Mouse (Mus musculus) cerebellum, postnatal 25 days (tissue): ENCODE data around the gene D1Pas1.

Experiments used
- DNase-seq, 2 experiments: peaks; one replicate each; pipeline ENCODE4 v3.0.0; 2021; ENCODE audit warnings: mixed read lengths in 2 of 2

D1Pas1 gene

DNA sequence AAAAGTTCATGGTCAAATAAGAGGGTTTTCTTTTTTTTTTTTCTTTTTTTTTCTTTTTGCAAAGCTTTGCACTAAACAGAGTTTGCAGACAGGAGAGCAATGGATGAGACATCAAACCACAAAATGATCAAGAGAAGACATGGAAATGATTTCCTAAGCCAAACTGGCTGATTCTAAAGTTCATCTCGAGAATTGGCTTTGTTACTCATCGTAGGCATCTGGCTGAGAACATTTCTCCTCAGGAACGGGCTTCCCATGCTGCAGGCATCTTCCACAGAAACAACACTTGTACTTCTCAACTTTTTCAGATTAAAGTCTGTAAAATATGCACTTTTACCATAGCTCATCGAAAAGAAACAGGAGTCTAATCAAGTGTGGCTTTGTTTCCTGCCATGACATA is 21.6 kb downstream of the D1Pas1 start:
- no peak for DNase-seq

DNA sequence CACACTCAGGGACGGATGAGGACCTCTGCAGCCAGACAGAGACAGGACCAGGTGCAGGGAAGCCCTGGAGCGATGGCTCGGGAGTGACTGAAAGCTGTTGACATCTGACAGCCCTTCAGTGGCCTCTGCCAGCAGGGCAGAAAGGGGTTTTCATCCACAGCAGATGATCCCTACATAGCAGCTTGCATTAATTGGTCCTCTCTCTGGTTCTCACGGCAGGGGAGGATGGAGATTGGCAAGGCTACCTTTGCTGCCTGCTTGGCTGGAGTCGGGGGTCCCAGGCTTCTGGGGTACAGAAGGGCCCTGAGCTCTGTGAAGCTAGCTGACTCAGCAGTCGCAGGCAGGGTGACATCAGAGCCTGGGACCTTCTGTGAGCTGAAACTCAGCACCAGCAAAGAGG is 24.3 kb downstream of the D1Pas1 start:
- no peak for DNase-seq

DNA sequence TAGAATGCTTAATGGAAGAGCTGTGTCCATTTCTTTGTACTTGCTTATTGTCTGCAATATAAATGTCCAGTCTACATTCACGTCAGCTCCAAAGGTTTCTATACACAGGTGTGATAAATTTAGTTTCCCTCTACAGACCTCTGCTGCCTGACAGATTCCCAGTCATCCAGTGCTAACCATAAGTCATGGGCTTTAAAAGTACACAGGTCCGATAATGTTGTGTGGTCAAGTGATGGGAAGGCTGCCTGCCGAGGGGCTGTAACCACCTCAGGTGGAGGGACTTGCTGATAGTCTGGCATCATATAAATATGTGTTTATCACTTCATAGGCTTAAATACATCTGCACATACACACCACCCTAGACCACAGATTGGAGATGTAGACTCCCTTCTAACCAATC is 24.9 kb downstream of the D1Pas1 start:
- DNase-seq = no peak

DNA sequence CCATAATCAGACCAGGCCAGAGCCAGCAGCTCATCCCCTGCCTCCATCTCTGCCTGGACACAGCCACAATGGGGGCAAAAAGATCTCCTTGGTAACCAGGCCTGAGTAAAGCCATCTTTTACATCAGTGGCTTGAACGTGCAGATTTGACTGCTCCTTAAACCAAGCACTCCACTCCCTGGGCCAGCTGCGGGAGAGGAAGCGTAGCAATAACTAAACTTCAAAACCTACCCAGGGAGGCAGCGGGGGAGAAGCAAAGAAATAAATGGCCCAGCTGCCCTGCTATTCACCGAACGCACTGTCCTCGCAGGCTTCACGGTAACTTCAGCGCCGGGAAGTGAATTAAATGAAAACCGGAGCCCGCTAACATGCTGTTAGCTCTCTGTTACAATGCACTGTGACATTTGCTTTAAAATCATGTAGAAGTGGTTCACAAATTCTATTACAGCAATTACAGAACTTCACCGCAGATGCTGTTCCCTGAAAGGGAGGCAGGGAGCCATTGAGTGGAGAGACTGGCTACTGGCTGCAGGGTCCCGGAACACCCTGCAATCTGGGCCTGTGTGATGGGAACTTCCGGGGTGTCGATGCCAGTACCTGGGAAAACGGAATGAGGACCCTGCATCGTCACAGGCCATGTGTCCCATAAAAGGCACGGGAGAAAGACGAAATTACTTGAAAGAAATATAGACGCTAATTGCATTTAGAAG is 30.5 kb downstream of the D1Pas1 start:
- no peak for DNase-seq

DNA sequence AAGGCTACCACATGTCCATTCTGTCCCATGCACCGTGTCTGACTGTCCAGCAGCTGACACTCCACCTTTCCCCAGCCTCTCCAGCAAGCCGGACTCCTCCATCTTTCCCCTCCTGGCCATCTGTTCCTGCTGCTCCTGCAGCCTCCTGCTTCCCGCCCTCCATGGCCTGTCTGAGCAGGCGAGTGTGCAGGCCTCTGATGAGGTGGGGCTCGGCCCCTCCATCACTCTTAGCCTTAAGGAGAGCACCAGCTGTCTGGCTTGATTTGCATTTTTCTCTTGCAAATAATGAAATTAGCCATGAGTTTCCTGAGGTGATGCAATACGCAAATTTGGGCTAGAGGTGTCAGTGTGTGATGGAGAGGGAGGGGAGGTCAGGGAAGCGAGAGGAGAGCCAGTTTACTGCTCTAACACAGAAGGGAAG is 36.2 kb downstream of the D1Pas1 start:
- DNase-seq = peak; percentile 46 to 56

DNA sequence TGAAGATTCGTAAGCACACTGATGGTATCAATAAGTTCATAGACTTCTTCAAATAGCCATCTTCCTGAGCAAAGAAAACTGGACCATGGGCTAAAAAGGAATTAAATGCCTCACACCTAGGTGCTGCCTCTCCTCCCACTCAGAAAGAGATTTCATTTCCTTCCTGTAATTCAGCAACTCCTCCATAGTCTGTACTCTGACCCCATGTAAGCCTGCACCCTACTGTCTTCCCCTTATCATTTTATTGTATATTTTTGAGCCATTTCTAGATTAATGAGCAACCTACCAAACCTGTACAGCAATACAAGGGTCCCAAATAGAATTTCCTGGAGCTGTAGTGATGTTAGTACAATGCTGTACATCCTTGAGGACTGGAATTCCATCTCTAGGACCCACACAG is 37.1 kb downstream of the D1Pas1 start:
- no peak for DNase-seq

DNA sequence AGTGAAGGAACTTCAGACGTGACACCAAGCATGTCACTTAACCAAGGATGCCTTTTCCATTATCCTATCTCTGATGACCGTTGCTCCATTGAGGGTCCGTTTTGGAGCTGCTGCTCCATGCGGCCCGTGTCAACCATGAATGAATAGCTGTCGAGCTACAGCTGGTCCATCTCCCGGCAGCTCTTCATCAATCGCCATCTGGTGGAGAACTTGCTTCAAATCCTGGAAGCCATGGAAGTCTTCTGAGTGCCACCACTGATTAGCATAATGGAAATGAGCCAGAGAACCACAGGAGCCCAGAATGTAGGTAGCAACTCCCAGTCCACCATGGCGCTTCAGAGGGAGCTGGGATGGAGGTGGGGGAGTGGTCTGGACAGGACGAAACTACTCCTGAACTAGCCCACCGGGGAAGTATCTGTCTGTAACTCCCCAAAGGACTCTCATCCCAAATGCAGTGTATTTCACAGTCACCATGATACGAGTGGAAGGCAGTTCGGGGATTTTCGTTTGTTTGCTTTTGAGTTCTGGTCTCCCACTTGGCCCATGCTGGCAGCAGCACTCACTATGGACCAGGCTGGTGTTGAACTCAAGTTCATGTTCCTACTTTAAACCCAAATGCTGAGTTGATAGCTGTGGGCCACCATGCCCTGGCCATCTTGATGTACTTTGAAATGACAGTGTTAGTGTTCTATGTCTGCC is 39.2 kb downstream of the D1Pas1 start:
- no peak for DNase-seq

GRCm38 (mm10) chr1:187008236-187008635 is 41.0 kb downstream of the D1Pas1 start:
- no peak for DNase-seq

DNA sequence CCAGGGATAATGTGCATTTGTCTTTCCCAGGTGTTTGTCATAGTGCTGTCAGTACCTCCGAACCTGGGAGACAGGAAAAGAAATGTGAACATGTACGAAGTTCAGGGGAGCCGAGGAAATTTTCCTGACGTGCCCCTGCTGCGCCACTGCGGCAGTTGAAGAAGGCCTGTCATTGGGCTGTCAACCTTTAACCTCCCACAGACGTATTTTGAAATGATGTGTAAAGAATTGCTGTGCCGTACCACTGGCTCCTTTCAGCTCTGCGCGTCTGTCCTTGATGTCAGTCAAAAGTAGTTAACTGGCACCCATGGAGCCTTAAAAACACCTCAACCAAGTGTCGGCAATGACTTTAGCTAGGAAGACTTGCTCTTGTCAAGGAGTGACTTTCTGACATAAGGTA is 42.9 kb downstream of the D1Pas1 start:
- no peak for DNase-seq

- DNase-seq = peak in 1 of 2 experiments; percentile 14
Measured at GRCm38 (mm10) chr1:187011601-187012000, 44.4 kb downstream of the D1Pas1 start.

- no peak for DNase-seq
Measured at GRCm38 (mm10) chr1:187014141-187014540, 46.9 kb downstream of the D1Pas1 start.

DNA sequence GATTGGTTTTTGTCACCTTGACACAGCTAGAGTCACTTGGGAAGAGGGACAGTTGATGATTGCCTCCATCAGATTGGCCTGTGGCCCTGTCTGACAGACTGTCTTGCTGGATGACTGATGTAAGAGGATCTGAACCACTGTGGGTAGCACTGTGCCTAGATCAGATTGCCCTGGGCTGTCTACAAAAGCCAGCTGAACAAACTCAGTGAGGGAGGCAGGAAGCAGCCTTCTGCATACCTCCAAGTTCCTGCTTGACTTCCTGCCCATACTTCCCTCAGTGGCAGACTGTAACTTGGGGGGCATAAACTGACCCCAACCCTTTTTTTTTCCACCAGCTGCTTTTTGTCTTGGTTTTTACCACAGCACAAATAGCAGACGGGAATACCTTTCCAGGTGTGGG is 48.5 kb downstream of the D1Pas1 start:
- no peak for DNase-seq

DNA sequence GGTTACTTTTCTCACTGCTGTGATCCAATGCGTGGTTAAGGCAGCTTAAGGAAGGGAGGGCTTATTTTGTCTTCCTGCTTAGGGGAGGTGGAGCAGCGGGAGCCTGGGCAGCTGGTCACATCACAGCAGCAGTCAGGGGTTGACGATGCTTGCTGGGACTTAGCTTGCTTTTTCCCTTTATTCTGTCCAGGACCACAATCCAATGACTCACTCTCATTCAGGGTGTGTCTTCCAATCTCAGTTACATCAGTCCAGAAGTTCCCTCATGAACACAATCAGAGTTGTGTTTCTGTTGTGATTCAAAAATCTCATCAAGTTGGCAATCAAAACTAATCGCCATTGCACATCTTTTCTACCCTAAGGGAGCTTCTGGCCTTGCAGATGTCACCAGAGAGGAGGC is 48.9 kb downstream of the D1Pas1 start:
- DNase-seq = no peak

DNA sequence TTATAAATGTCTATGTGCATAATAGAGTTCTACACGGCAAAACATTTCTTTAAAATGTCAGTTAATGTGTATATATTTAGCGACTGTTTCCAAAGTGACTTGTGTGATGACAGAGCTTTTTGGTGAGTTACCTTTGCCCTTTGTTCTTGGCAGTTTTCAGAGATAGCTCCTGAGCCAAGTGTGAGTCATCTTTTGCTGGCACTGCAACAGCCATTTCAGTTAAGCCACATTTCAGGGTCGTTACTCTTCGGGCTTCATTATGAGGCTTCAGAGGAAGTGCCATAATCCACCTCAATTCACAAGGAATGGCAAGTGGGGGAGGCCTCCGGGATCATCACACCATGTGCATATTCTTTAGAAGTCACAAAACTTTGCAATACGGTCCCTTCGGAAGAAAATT is 52.8 kb downstream of the D1Pas1 start:
- no peak for DNase-seq
